Mouse (Mus musculus): ENCODE measurements around the gene Rab13. TPM values are rescaled to one million over a fixed set of nuclear protein-coding genes. Genes with fewer than 3 reads are reported as not detected.

Rab13 gene
- polyA plus RNA-seq, 1 experiment from 2014 or later: 41.5 TPM

DNA sequence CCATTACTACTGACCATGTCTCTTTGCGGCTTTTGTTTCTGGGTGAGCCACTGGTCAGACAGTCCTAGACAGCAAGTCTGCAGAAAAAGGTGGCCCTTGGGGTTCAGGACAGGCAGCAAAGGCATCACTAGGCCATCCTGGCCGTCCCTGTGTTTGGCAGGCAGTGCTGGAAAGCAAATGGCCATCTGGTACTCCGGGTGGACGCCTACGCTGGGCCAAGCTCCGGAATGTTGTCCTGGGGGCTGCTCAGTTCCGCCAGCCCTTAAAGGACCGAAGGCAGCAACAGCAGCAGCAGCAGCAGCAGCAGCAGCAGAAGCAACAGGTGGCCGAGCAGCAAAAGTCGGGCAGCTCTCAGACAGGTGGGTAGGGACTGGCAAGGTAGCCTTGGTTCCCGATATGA, 61.8 kb downstream of the Rab13 start:
- Histone ChIP-seq H3K4me2 (ENCODE audit: low read depth, low read length) (no peak overlapping the region), H3K36me3 (ENCODE audit: control insufficient read depth, insufficient read depth, low read length) (peaks cover 27% of the 10 kb centered on the region), H3K4me1 (replicated peaks; ENCODE audit: control insufficient read depth, insufficient read depth, low read length) (no peaks in the 10 kb centered on the region), H3K9ac (ENCODE audit: low read length) (no peak overlapping the region), H3K27me3 (ENCODE audit: control insufficient read depth, insufficient read depth, low read depth, low read length) (no peaks in the 10 kb centered on the region), H3K4me3 (ENCODE audit: low read length) (no peak overlapping the region), H3K9me3 (ENCODE audit: control insufficient read depth, low read length) (no peaks in the 10 kb centered on the region), H3K27ac (ENCODE audit: low read length) (no peak overlapping the region)
- ATAC-seq (ENCODE audit: low read depth): no peak
- 88% methylated on average over 11 of the region's 11 CpGs for WGBS

Small RNA genes lying within 50 kb of the gene (microRNA-seq; reads per million reads assigned to microRNA genes)
- gene Mir7012: not detected

Other genes with a start within 250 kb of the Rab13 start
- 152 and 155 TPM in 2 replicates for gene Hax1, start 214.9 kb upstream of the Rab13 start, polyA plus RNA-seq (2015; fragmentation: Nextera tagmentation; extraction: Ambion mirVana)
- 148 and 168 TPM in 2 replicates for gene 4933434E20Rik, start 162.1 kb upstream of the Rab13 start, polyA plus RNA-seq (2015; fragmentation: Nextera tagmentation; extraction: Ambion mirVana)
- gene Ubap2l, start 161.1 kb upstream of the Rab13 start, polyA plus RNA-seq (2015; fragmentation: Nextera tagmentation; extraction: Ambion mirVana): 166 and 167 TPM in 2 replicates
- gene Tpm3, start 141.0 kb upstream of the Rab13 start, polyA plus RNA-seq (2015; fragmentation: Nextera tagmentation; extraction: Ambion mirVana): 656 and 695 TPM in 2 replicates
- gene Nup210l, start 109.6 kb upstream of the Rab13 start, polyA plus RNA-seq (2015; fragmentation: Nextera tagmentation; extraction: Ambion mirVana): 0.41 and 0.44 TPM in 2 replicates
- 1,630 and 1,729 TPM in 2 replicates for gene Rps27, start within 50 bp of the Rab13 start, polyA plus RNA-seq (2015; fragmentation: Nextera tagmentation; extraction: Ambion mirVana)
- gene Jtb, start 17.9 kb downstream of the Rab13 start, polyA plus RNA-seq (2015; fragmentation: Nextera tagmentation; extraction: Ambion mirVana): 91.0 and 93.6 TPM in 2 replicates
- 5.8 TPM in 2 replicates for gene Creb3l4, start 29.8 kb downstream of the Rab13 start, polyA plus RNA-seq (2015; fragmentation: Nextera tagmentation; extraction: Ambion mirVana)
- 105 and 110 TPM in 2 replicates for gene Slc39a1, start 34.5 kb downstream of the Rab13 start, polyA plus RNA-seq (2015; fragmentation: Nextera tagmentation; extraction: Ambion mirVana)
- gene Crtc2, start 40.5 kb downstream of the Rab13 start, polyA plus RNA-seq (2015; fragmentation: Nextera tagmentation; extraction: Ambion mirVana): 25.5 and 28.4 TPM in 2 replicates
- gene Dennd4b, start 51.5 kb downstream of the Rab13 start, polyA plus RNA-seq (2015; fragmentation: Nextera tagmentation; extraction: Ambion mirVana): 3.6 and 3.7 TPM in 2 replicates
- gene Gatad2b, start 79.5 kb downstream of the Rab13 start, polyA plus RNA-seq (2015; fragmentation: Nextera tagmentation; extraction: Ambion mirVana): 11.3 and 11.4 TPM in 2 replicates
- 20.7 and 21.7 TPM in 2 replicates for gene Slc27a3, start 176.2 kb downstream of the Rab13 start, polyA plus RNA-seq (2015; fragmentation: Nextera tagmentation; extraction: Ambion mirVana)
- 28.7 and 28.8 TPM in 2 replicates for gene Ints3, start 219.9 kb downstream of the Rab13 start, polyA plus RNA-seq (2015; fragmentation: Nextera tagmentation; extraction: Ambion mirVana)